Mouse (Mus musculus) thymus, postnatal 0 days (tissue): ENCODE results near the gene Wnt9b. TPM values are rescaled to one million over a fixed set of nuclear protein-coding genes. Genes with fewer than 3 reads are reported as not detected.
A peak's percentile ranks its signal among the peaks of the same experiment; 100 is the strongest.
"Not testable (repeated sequence)": the region's sequence is repeated elsewhere in the genome, so short reads cannot be mapped to it uniquely, and the experiment has no call there.

Experiments used
- DNase-seq: peaks from one replicate; pipeline ENCODE4 v3.0.0-alpha.2; 2015; ENCODE audit warnings: low spot score
- polyA plus RNA-seq: library from polyadenylated mRNA; unstranded; fragments of >200 nt; fragmentation: Nextera tagmentation; extraction: Ambion mirVana; gene quantifications from 2 replicates; pipeline ENCODE4 v1.2.1, GENCODE M21; 2015

The Wnt9b gene
- 0.03 TPM in 1 of 2 replicates, not detected in the other for polyA plus RNA-seq

DNA sequence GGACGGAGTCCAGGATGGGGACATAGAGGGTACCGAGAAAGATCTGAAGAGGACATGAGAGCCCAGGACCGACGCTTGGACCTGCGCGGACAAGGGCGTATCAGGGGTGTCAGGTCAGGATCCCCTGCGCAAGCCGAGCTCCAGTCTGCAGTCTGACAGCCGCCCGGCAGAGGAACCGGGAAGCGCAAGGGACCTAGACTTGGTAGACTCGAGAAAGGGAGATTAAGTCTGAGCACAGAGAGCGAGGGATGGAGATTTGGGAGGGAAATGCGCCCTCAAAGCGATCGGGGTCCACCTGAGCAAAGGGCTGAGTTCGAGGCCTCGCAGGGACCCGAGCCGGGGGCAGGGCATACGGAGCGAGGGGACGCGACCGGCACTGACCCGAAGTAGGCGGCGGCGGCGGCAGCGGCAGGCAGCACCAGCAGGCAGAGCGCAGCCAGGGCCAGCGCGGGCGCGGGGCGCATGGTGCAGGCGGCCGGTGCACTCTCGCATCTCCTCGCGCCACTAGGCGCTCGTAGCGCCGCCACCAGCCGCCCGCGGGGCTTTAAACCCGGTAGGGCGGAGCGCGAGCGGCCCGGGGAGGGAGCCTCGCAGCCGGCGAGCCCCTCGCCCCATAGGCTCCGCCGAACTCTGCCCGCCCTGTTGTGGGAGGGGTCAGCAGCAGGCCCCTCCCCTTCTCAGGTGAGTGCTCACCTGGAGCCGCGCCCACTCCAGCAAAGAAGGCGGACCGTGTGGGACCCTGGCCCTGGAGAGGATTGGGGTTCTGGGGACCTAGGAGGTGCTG, at the start of gene Wnt9b:
Gene Wnt9b (minus strand): TSS at position 516 of the 784 bp plus-strand sequence.
- DNase-seq = no peak

DNA sequence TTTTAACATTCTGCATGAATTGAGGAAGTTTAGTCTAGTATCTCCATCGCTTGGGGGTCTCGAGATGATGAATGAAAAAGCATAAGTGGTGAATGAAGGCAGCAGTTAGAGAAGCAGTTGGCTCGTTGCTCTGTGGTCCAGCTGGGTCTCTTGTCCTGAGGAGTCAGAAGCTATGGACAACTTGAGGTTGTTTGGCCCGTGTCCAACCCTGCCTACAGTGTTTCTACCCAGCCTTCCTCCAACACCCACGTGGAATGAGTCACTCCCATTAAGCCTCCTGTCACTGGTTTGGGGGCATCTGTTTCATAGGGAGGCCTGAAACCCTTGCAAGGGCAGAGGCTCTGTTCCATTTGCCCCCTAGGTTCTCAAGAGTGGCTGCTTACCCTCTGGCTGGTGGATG, 40.3 kb upstream of the Wnt9b start:
- DNase-seq = no peak

GRCm38 (mm10) chr11:103780152-103780551, 30.5 kb upstream of the Wnt9b start:
- no peak for DNase-seq

- no peak for DNase-seq
These were observed 24.6 kb upstream of the Wnt9b start for GRCm38 (mm10) chr11:103774228-103774530.

GRCm38 (mm10) chr11:103773387-103774227, 24.0 kb upstream of the Wnt9b start, which contains the start of gene Wnt3:
TSS of gene Wnt3 (plus strand) at chr11:103774150.
- peak; percentile 9 for DNase-seq

- DNase-seq = no peak
These were observed 23.1 kb upstream of the Wnt9b start for GRCm38 (mm10) chr11:103772505-103773386.

GRCm38 (mm10) chr11:103771160-103771817, 21.7 kb upstream of the Wnt9b start:
- DNase-seq = no peak

- DNase-seq = no peak
These were observed 16.0 kb upstream of the Wnt9b start for GRCm38 (mm10) chr11:103765556-103766011.

DNA sequence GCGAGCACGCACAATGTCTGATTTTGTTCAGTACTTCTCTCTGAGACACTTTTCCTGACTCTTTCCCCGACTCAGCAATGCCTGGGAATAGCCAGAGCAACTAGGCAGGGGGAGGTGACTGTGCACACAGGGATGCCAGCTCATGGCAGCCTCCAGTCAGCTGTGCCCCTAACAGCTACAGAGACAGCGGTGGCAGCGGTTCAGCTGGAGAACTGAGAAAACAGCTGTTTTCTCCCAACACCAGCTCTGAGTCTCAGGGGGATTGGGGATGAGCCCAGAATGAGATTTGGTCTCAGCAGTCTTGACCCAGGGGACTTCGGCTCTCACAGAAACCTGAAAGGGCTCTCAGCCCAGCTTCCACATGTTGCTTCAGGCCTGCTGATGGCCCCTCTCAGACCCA, 15.0 kb upstream of the Wnt9b start:
- no peak for DNase-seq

DNA sequence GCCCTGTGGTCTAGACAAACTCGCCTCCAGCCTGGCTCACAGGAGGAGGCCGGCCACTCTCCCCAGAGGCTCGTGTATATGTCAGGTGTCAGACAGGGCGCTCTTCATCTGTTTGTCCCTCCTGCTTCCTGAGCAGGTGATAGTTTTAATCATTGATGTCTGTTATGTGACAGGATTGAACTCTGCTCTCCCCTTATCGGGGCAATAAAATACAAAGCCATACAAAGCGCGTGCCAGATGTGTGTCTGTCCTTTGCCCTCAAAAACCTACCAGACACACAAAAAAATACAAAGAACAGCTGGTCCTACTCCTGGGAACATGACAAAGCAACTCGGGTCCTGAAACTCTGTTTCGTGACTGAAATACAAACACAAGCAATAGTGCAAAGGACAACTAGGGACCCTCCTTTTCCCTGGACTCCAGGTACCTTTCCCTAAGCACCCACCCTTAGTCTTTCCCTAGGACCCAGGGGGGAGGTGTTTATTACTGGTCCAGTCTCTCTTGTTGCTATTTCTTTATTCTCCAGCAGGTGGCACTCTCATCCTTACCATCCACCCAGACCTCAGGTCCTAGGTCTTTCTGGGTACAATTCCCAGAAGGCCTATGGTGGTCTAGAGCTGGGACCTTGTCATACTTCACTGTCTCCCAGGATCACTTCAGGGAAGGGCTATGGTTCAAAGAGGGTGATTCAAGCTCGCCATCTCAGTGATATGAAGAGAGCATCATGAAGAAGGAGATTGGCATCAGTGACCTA, 14.0 kb upstream of the Wnt9b start:
- peak; percentile 56 for DNase-seq

- not testable (repeated sequence) for DNase-seq
These were observed 11.3 kb upstream of the Wnt9b start for GRCm38 (mm10) chr11:103760891-103761290.

DNA sequence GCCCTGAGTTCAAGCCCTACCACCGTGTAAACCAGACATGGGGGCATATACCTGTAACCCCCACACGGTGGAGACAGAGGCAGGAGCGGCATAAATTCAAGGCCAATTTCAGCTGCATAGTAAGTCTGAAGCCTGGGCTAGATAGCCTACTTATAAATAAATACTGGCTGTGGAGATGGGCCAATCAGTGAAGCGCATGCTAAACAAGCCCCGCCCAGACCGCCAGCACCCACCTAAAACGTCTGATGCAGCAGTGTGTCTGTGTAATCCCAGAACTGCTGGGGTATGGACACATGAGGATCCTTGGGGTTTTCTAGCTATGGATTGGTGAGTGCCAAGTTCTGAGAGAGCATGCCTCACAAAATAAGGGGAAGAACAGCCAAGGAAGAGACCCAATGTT, 10.5 kb upstream of the Wnt9b start:
- DNase-seq = no peak

DNA sequence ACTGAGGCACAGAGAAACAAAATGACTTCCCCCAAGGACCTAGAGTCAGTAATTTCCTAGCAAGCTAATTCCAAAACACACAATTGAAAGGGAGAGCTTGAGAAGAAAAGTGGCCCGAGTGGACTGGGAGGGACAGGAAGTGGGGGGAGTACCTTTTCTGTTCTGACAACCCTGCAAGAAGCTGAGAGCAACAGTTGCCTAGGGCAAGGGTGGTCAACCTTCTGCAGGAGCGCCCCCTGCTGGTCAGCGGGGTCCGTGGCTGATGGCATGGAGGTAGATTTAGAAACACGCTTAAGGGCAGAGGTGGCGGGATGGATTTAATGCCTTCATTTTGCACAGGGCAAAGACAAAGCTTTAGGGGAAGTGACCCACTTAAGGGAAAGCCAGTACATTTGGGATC, 9.1 kb upstream of the Wnt9b start:
- peak; percentile 50 for DNase-seq

DNA sequence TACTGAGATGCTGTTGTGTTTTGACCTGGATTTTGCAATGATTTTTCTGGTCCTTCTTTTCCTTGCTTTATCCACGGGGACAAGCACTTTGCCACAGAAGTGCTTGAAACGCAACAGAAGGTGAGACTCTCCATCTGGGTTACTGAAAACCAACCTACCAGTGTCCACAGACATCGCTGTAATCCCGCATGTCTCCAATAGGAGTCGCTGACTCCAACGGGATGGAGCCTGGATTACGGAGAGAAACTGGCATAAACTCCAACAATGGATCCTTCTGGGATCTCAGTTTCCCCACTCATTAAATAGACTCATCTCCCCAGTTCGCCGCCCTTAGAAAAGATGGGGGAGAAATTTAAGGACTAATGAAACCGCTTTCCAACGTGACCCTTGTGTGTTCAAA, 8.4 kb upstream of the Wnt9b start:
- DNase-seq = no peak

- DNase-seq = no peak
These were observed 991 bp upstream of the Wnt9b start for GRCm38 (mm10) chr11:103750612-103751011.

DNA sequence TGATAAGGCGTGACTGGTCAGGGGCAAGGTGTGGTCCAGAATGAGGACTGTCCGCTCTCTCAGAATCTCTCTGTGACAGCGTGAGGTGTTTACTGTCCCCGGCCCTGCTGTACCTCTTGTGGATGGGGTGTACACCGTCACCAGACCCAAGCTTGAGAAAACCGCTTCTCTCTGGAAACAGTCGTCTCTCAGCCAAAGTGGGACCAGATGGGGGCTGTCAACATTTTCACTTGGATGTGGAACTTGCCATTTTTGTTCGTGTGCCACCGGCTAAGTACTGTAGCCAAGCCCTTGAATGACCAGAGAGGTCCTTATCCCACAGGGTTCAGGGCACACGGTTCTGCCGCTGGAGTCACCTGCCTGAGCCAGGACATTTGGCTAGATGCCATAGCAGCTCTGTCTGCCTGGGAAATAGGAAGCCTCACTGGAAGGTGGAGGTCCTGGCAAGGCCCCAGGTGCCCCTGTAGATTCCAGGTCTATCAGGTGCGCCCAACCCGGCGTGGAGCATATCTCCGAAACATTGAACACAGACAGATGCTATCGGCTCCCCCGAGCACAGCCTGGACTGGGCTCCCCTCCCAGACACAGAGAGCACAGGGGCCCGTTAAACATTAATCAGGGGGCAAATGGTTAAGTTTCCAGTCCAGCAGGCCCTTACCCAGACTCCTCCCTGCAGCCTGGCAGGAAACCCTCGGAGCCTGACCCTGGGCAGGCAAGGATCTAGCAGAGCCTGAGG, 14.4 kb downstream of the Wnt9b start:
- no peak for DNase-seq

GRCm38 (mm10) chr11:103734411-103735045, 15.1 kb downstream of the Wnt9b start:
- no peak for DNase-seq

GRCm38 (mm10) chr11:103733961-103734360, 15.7 kb downstream of the Wnt9b start:
- DNase-seq = no peak

GRCm38 (mm10) chr11:103733069-103733468, 16.6 kb downstream of the Wnt9b start:
- DNase-seq = no peak
